Mouse (Mus musculus) embryonic stem cell, embryonic (primary cell): ENCODE results near the gene Fgd6.

Experiments used
- CTCF ChIA-PET, 4 experiments: fragments of 300-600 bp in 2 of 4; fragments of 350-600 bp in 2 of 4; sonication (Branson Sonifier 250); formaldehyde crosslinking; loops; one replicate each; lab custom pipeline; 2022; ENCODE audit warnings: inconsistent platforms in 2 of 4; lab: Charles Lee
- POLR2A ChIA-PET, 4 experiments: fragments of 300-600 bp in 2 of 4; fragments of 350-600 bp in 2 of 4; sonication (Branson Sonifier 250); formaldehyde crosslinking; loops; one replicate each; lab custom pipeline; 2022; ENCODE audit warnings: antibody characterized with exemption in 4 of 4, inconsistent platforms in 1 of 4; lab: Charles Lee

The Fgd6 gene

GRCm38 (mm10) chr10:94171440-94172130 lies 135.8 kb downstream of the Fgd6 start:
- POLR2A ChIA-PET: interaction anchor here in 1 of 4 experiments (0.6 to 1.5 kb wide), 2 partner anchors 27 to 345 kb away, joined by 3 read pairs; partner anchors contain the start of gene Ndufa12
- CTCF ChIA-PET: no interaction called here

- ChIA-PET POLR2A (interaction anchor here in 2 of 4 experiments (0.6 to 1.5 kb wide), 2 partner anchors 27 to 313 kb away, joined by 3 read pairs; partner anchors contain the start of gene Ndufa12 (in 1 of the 2)), CTCF (no interaction called here)
These were observed 136.3 kb downstream of the Fgd6 start for GRCm38 (mm10) chr10:94172137-94172536.

- CTCF ChIA-PET: no interaction called here
- POLR2A ChIA-PET: interaction anchor here in 3 of 4 experiments (0.6 to 1.5 kb wide), 5 partner anchors 12 to 314 kb away, joined by 3 to 6 read pairs (median 3); partner anchors contain the start of gene Ndufa12 (in 2 of the 3)
These were observed 136.9 kb downstream of the Fgd6 start for GRCm38 (mm10) chr10:94172706-94173105.

GRCm38 (mm10) chr10:94174652-94175051 lies 138.9 kb downstream of the Fgd6 start:
- POLR2A ChIA-PET: interaction anchor here in 1 of 4 experiments (0.6 kb wide), 1 partner anchor 314 kb away, joined by 3 read pairs; no protein-coding TSS in a partner anchor
- CTCF ChIA-PET: no interaction called here

- ChIA-PET CTCF (interaction anchor here in 2 of 4 experiments (1.0 kb wide), 2 partner anchors 59 kb away, joined by 3 read pairs; no protein-coding TSS in a partner anchor), POLR2A (no interaction called here)
These were observed 147.4 kb downstream of the Fgd6 start for GRCm38 (mm10) chr10:94183199-94183598.
